Mouse (Mus musculus) liver, adult 2 months (tissue): ENCODE results near the gene Plrg1.

Experiments used
- CTCF ChIP-seq: fragments of 200-500 bp; IDR thresholded peaks from 2 replicates; pipeline ENCODE4 v1.5.1; 2011; ENCODE audit warnings: low read depth, low read length, control low read depth
- POLR2A ChIP-seq: fragments of 200-500 bp; IDR thresholded peaks from 2 replicates; pipeline ENCODE4 v1.6.1; 2011; ENCODE audit warnings: low read length, control low read depth; ENCODE audit not compliant: insufficient read depth; ENCODE audit errors: extremely low read depth

DNA sequence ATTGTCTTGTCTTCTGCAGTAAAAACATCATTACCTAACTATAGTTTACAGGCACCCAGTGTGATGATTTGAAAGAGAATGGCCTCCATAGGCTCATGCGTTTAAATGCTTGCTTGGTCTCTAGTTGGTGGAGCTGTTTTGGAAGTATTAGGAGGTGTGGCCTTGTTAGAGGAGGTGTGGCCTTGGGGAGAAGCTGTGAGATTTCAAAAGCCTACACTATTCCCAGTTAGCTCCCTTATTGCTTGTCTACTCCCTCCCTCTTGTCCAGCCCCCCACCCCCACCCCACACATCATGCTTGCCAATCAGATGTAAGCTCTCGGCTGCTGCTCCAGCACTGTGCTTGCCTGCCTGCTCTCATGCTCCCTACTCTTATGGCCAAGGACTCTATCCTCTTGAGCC is 1.7 kb downstream of the Plrg1 start:
- TF ChIP-seq POLR2A (no peak), CTCF (no peak)
